Mouse (Mus musculus): ENCODE measurements around the gene Mapk8ip1. TPM values are rescaled to one million over a fixed set of nuclear protein-coding genes. Genes with fewer than 3 reads are reported as not detected.

Gene Mapk8ip1
- polyA plus RNA-seq, 2 experiments from 2014 or later: 0.36 to 0.45 TPM

Other genes with a start within 250 kb of the Mapk8ip1 start
- gene Pex16, start 26.6 kb downstream of the Mapk8ip1 start, polyA plus RNA-seq (2017; shearing (Covaris generic)): 10 to 100 TPM; 40.0 to 59.3 TPM
- gene Large2, start 26.4 kb downstream of the Mapk8ip1 start, polyA plus RNA-seq (2017; shearing (Covaris generic)): not detected
- gene 1700029I15Rik, start 18.7 kb downstream of the Mapk8ip1 start, polyA plus RNA-seq (2017; shearing (Covaris generic)): 1 to 10 TPM; 1.1 to 1.2 TPM
- 1 to 10 TPM; 4.2 to 6.3 TPM for gene Cry2, start 32.8 kb upstream of the Mapk8ip1 start, polyA plus RNA-seq (2017; shearing (Covaris generic))
- gene Slc35c1, start 59.3 kb upstream of the Mapk8ip1 start, polyA plus RNA-seq (2017; shearing (Covaris generic)): 10 to 100 TPM; 36.6 to 47.3 TPM
- gene Chst1, start 198.4 kb upstream of the Mapk8ip1 start, polyA plus RNA-seq (2017; shearing (Covaris generic)): under 1 TPM in 1 of 2 experiments, not detected in 1; 0.20 TPM